Mouse (Mus musculus): ENCODE results near the gene Vtn.

Vtn gene

DNA sequence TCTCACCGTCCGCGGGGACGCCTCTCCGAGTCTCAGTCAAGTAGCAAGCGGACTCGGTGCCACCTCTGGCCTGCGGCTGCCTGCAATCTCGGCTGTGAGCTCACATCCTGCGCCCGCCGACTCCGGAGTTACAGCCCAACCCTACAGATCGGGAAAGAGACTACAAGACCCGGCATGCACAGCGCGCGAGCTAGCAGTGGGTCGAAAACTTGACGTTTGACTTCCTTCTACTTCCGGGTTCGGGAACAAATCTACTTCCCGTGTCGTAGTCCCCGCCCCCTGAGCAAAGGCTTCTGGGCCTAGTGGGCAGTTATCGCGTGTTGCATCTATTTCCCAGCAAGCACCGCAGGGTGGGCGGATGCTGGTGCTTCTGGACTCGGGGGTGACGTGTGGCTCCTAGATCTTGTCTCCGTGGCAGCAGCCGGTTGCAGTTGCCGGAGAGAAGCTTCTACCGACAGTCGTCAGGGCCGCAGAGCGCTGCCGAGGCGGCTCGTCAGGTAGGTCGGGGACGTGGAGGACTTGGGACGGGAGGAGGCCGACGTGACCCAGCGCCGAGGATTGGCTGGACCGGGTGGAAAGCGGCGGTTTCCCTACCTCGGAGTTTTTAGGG lies 37.3 kb downstream of the Vtn start, which contains the start of the genes Tnfaip1 and Ift20:
Gene Tnfaip1, minus strand, starts transcription at position 253 of the 610 bp plus-strand sequence.
Gene Ift20, plus strand, starts transcription at position 282 of the 610 bp plus-strand sequence.
- DNase-seq: peak; percentile 96

GRCm38 (mm10) chr11:78536690-78537084 lies 37.8 kb downstream of the Vtn start:
- DNase-seq: no peak

DNA sequence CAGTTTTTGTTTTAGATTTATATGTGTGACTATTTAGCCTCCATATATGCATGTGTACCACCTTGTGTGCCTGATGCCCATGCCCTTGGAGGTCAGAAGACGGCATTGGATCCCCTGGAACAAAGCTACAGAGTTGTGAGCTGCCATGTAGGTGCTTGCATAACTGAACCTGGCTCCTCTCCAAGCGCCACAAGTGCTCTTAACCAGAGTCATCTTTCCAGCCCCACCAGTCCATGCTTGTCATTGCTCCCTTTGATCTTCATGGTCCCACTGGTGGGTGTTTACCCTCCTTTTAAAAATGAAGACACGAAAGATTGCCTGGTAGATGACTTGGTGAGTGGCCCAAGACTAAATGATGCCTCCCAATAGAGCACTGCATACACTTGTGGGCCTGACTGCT lies 41.5 kb downstream of the Vtn start:
- no peak for DNase-seq

GRCm38 (mm10) chr11:78544449-78545111 lies 45.7 kb downstream of the Vtn start:
- no peak for DNase-seq

DNA sequence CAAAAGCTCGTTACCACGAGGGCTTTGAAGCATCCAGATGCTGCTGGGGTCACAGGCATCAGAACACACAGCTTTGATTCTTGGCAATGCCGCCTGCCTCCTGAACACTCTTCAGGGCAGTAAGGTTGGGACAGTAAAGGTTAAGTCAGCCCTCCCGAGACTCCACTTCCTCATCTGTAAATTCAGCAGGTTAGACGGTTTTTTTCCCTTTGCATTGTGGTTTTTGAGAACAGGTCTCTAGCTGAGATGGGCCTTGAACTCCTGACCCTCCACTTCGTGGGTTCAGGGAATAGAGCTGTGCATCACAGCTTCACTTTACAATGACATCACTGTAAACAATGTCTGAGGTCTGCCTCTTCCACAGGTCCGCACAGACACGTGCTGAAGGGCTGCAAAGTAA lies 46.3 kb downstream of the Vtn start:
- no peak for DNase-seq

DNA sequence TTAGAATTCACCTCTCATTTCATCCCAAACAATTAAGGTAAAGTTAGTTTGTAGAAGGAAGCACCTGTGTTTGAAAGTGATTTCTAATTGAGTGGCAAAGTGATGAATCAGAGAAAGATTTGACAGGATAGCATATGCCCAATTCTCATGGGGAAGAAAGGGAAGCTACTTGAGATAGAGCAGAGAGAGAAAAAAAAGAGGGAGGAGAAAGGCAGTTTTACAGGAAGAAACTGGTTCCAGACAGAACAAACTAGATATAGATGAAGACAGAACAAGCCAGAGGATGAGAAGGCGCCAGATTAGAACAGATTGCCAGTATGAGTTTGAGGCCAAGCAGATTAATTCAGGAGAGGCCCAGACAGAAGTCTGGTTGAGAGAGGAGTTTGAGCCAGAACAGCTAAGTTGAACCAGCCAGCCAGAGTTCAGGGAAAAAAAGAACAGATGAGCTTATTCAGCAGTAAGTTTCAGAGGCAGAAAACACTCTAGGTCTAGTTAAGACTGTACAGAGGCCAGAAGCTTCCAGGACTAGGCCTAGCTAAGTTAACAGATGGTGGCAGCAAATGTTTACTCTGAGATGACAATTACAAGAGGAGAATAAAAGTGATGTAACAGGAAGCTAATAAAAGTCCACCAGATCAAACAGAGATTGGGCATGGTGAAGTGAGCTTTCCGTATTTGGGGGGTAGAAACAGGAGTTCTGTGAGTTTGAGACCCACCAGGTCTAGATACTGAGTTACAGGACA lies 49.0 kb downstream of the Vtn start:
- no peak for DNase-seq

DNA sequence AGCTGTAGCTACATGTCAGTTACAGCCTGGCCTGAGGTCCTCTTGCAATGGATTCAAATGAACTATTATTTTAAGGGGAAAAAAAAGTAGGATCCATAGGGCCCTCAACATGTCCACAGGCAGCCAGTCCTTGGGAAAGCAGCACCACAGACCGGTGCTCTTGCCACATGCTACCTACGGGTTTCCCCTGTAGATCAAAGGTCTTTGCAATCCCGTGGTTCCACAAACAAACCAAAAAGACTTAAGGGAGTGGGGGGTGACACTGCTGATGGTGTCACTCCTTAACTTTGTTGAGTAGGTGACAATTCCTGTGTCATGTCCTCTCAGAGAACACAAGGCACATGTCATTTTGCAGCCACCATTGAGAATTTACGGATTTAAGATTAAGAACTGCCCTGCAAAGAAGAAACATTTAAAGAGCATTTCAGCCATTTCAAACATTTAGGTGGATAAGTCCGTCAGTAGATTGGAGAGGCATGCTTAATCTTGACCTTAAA lies 50.6 kb downstream of the Vtn start:
- no peak for DNase-seq

- peak; percentile 93 for DNase-seq
Observed at GRCm38 (mm10) chr11:78550168-78551058, 51.5 kb downstream of the Vtn start, which contains the start of gene Tmem97. Gene Tmem97 (minus strand): TSS chr11:78550777.

DNA sequence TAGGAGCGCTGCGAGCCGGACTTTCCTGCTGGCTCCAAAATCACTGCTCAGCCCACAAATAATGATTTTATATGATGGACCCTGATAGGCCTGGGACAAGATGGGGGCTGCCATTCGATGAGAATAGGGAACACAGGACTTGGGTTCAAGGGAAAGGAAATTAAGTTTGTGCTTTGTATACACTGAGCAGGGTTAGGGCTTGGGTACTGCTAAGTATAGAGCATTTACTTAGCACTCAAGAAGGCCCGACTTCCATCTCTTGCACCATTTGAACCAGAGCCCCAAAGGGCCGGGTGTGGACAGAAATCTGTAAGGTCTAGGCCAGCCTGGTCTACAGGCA lies 52.1 kb downstream of the Vtn start:
- DNase-seq: no peak

Data from cerebellum, adult 8-10 months (tissue).